Mouse (Mus musculus) left cerebral cortex, adult 8-10 months (tissue): ENCODE results near the gene Dip2b. TPM values are rescaled to one million over a fixed set of nuclear protein-coding genes. Genes with fewer than 3 reads are reported as not detected.

ENCODE experiments used
- DNase-seq, 2 experiments: peaks; one replicate each; pipeline ENCODE4 v3.0.0; 2022; ENCODE audit warnings: low spot score in 2 of 2
- total RNA-seq, 4 experiments: library from RNA; stranded (reverse); gene quantifications; 2 replicates each; pipeline ENCODE4 v1.2.4; 2022

Dip2b gene
- total RNA-seq, 4 experiments from 2014 or later: 61.2 to 64.7 (median 62.8) TPM

DNA sequence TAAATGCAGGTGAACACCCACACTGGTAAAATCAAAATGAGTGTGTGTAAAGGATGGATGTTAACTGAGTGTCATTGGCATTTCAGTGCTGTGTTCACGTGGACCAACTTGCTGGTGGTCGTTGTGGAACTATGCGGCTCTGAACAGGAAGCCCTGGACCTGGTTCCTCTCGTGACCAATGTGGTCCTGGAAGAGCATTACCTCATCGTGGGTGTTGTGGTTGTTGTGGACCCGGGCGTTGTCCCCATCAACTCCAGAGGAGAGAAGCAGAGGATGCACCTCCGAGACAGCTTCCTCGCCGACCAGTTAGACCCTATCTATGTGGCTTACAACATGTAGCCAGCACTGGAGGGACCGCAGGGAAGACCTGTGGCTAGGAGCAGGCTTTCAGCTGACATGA is 176.6 kb downstream of the Dip2b start:
- no peak for DNase-seq

DNA sequence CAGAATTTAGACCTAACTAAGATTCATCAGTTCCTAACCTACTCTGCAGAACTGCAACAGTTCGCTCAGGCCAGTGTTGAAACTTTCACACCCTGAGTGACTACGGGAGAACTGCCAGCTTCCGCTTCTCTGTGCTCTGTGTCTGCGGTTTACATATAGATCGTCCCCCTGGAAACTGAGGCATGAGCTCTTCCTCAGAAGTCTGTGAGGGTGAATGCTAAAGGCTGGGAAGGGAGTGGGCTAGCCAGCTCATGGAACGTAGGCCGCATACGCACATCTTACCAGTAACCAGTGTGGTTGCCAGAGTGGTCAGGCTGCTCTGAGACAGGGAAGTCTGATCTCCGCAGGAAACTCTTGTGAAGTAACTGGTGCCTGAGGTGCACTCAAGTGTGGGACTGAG is 177.7 kb downstream of the Dip2b start:
- no peak for DNase-seq

DNA sequence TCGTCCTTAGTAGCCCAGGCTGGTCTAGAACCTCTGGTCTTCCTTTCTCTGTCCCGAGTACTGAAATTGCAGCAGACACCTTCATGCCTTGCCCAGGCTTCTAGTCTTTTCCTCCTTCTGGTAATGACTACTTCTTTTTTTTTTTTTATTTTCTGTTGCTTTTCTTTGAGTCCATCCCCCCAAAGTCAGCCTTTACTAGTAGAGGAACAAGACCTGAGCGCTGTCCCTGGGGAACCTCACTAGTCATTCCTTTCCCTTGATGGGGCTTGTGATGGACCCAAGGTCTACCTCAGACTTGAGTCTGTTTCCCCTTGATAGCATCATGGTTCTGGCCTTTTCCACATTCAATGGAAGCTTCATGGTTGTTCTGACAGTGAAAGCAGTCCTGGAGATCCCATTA is 179.6 kb downstream of the Dip2b start:
- no peak for DNase-seq

DNA sequence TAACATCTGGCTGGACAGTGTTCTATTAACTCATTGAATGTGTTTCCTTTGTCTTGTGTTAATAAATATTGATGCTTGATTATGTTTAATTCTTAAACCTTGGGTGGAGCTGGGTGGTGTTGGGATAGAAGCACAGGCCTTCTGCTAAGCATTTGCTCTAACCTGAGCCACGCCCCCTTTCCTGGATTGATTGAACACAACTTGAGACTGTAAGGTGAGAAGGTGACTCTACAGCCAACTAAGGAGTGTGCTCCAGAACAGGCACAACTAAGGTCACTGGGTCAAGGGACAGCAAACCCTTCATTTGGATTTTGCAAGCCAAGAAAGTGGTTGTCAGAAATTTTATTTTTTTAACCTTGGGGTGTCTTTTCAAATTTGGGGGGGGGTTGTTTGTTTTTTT is 180.9 kb downstream of the Dip2b start:
- DNase-seq: no peak

DNA sequence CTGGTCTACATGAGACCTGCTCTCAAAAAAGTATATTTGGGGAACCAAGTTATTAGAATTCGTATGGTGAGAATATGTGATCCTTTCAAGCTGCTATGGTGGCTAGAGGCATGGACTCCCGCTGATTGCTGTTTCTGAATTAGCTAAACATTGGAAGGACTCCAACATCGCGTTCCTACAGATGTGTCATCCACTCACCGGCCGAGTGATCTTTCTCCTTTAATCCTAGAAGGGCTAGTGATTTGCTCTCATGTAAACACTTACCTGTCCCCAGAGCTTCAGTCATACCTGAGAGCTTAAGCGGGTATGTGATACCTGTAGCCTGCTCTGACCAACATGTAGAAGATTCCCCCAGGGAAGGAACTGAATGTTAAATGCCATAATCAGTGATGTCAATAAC is 182.5 kb downstream of the Dip2b start:
- no peak for DNase-seq

DNA sequence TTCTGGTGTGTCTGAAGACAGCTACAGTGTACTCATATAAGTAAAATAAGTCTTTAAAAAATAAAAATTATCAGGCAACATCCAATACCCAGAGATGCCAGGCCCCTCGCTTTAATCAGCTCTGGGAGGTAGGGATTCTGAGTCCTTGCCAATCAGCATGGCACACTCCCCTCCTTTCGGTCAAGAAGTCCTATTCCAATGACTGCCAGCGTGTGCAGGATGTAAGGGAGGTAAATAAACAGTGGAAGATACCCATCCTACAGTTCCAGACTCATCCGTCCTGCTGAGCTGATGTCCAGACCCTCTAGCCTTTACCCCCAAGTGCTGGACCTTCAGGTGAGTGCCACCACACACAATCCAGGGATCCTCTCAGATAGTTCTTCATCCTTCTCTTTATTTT is 186.9 kb downstream of the Dip2b start:
- no peak for DNase-seq

DNA sequence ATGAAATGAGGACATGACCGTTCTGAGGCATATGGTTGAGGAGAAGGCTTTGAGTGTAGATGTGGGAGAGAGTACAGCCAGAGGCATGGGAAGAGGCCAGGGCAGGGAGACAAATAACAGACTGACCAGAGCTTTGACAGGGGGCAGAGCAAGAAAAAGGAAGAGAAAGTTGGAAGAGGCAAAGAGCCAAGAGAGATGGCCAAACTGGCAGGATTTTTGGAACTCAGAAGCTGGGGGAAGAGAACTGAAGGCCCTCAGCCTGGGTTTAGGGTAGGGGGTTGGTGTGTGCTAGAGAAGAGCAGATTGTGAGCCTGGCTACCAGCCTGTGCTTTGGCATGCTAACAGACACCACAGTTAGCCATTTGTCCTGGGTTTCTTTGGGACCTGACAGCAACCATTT is 187.4 kb downstream of the Dip2b start:
- no peak for DNase-seq

DNA sequence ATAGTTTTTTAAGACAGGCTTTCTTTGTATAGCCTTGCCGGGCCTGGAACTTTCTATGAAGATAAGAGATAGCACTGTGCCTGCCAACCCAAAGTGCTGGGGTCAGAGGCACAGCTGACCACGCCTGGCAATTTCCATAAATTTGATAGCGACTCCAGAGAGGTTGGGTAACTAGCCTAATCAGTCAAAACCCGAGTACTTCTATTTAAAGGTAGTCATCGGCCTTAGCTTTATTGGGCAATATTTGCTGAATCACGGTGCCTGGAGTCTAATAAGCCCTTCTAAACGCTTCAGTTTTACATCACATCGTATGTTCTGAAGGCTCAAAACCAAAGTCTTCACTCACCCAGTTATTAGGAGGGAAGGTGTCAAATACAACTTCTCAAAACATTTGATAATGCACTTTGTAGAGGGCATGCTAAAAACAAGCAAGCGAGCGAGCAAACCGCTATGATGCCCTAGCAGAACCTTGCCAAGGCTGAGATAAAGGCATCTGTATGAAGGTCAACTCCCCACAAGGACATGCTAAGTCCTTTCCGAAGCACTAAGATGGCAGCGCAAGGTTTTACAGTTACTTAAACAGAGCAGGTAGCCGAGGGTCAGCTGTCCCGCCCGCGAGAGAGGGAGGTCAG is 188.7 kb downstream of the Dip2b start:
- no peak for DNase-seq

DNA sequence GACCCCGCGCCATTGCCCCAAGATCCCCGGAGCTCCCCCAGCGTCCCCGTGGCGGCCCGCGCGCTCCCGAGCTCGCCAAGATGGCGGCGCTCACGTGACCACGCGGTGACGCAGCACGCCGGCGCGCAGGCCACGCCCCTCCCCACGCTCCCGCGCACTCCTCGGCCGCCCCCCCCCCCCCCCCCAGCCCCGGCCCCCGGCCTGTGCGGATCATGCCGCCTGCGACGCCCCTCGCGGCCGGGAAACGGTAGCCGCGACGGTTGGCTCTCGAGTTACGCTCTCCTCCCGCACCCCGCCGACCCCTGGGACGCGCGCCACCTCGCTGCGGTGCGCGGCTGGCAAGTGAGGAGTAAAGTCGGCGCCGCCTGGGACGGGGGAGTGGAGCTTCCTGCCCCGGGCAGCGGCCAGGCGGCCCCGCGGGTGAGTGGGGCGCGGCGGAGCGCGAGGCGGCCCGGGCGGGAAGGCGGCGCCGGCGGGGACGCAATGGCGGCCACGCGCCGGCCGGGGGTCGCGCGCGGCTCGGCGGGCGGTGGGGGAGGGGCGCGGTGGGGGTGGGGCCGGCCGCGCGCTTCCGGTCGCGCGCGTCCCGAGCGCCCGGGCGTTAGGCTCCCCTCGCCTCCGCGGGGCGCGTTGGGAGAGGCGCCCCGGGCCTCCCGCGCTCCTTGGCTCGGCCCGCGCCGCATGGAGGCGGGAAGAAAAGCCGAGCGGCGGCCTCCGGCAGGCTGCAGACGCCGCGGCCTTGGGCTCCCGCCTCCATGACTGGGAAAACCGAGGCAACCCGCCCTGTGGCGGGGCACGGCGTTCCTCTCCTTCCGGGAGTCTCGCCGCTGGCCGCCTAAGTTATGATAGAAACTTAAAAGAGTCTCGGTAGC is 189.4 kb downstream of the Dip2b start, which contains the start of gene Atf1:
Atf1 (plus strand) TSS at position 157 of the 872 bp plus-strand sequence.
- DNase-seq: peak; percentile 82

DNA sequence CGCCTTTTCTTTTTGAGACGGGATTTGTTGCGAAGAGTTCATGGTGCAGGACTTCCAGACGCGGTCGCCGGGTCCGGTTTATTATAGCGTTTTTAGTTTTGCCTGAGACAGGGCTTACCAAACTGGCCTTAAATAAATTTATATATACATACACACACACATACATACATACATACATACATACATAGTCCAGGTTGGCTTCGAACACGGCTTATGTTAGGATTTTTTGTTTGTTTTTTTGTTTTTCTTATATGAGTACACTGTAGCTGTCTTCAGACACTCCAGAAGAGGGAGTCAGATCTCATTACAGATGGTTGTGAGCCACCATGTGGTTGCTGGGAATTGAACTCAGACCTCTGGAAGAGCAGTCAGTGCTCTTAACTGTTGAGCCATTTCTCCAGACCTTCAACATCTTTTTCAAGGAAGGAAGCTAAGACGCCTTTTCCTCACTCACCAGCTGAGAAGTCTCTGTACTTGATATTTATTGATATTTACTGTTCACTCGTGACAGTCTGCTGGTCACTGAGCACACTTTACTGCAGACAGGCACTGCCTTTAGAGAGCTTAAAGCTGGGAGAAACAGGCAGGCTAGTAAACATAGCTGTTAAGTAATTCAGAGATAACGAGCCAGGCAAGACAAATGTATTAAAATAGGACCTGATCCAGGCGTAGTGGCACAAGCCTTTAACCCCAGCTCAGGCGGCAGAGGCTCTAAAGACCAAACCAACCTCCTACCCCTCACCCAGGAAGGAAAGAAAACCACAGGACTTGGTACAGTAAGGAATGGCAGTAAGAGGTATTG is 190.3 kb downstream of the Dip2b start:
- no peak for DNase-seq

DNA sequence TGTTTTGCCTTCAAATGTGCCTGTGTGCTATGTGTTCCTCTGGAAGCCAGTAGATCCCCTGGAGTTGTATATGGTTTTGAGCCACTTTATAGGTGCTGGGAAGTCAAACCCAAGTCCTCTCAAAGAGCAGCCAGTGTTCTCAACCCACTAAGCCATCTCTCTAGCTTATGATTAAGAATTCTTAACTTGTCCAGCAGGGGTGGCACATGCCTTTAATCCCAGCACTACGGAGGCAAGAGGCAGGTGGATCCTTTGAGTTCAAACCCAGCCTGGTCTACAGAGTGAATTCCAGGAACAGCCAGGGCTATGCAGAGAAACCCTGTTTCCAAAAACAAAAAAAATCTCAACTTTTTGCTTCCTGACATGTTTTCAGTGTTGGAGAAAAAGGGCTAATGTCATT is 192.2 kb downstream of the Dip2b start:
- no peak for DNase-seq

DNA sequence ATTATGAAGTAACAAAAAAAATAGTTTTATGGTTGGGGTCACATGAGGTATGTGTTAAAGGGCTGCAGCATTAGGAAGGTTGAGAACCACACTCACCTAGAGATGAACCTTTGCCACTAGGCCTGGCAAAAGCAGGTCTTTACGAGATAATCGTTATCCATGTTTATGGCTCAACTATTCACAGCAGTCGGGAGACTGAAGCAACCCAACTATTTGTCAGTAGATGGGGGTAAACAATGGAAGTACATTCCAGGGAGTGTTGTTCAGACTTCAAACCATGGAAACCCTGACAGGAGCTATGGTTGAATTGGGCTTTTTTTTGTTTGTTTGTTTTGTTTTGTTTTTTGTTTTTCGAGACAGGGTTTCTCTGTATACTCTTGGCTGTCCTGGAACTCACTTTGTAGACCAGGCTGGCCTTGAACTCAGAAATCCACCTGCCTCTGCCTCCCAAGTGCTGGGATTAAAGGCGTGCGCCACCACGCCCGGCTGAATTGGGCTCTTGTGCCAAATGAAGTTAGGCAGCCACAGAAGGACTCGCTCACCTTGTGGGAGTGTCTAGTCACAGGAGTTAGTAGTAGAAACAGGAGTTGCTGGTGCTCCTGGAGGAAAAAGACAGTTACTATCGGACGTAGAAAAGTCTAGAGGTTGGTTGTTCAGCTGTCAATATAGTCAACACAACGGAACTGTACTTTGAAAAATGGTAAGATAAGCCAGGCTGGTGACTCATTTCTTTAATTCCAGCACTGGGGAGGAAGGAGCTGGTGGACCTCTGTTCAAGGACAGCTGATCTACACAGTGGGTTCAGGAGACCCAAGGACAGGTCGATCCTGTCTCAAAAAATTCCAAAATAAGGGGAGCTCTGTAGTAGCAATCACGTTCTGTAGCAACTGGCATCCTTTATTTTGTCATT is 193.4 kb downstream of the Dip2b start:
- no peak for DNase-seq

DNA sequence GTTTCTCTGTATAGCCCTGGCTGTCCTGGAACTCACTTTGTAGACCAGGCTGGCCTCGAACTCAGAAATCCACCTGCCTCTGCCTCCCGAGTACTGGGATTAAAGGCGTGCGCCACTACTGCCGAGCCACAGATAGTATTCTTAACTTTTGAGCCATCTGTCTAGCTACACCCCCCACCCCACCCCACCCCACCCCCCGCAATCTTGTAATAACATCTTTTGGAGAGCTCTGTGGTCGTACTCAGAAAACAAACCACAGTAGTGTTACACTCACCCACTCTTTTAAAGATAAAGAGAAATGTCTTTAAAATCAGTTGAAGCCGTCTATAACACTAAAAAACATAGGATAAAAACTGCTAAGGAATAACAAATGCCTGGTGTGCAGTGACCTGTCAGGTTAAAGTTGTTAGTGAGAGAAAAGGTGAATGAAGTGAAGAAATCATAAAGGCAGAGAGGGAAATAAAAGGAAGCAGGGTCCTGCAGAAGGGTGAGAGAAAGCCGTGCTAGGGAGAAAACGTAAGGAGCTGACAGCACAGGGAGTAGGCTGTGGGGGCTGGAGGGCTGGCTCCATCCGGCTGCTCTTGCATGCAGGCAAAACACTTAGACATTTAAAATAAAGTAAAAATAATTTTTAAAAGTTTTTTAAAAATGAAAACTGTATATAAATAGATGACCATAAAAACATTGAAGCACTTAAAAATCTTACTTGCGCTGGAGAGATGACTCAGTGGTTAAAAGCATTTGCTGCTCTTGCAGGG is 196.9 kb downstream of the Dip2b start:
- DNase-seq: peak in 1 of 2 experiments; percentile 57

DNA sequence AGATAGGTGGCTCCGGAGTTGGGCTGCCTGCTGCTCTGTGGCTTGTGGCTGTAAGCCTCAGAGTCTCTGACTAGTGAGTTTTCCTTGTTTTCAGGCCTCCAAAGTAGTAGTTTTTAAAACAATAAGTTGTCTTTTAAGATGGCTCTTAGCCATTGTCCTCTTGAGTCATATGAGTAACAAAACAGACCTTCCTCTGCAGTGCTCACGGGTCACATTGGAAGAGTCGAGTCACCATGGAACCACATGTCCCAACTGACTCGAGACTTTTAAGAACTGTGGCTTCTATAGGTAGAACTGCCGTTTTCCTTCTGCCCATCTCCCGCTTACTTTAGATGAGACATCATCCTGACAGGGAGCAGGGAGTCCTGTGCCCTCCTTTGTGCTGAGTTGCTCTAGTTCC is 198.5 kb downstream of the Dip2b start:
- DNase-seq: no peak

DNA sequence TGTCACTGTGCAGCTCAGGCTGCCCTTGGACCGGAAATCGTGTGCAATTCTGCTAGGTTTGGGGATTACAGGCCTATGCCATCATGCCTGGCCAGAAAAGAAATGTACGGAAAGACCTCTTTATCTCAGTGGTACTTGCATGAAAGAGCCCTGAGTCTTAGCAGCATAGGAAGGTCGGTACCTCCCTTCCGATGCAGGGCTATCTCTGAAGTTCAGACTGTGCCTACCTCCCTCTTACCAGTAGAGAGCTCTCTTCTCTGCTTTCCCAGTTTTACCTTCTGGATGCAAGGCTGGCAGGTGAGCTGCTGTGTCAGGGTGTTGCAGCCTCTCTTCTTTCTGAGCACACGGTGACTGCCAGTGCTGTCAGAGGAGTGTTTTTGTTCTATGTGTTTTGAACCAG is 203.3 kb downstream of the Dip2b start:
- no peak for DNase-seq

DNA sequence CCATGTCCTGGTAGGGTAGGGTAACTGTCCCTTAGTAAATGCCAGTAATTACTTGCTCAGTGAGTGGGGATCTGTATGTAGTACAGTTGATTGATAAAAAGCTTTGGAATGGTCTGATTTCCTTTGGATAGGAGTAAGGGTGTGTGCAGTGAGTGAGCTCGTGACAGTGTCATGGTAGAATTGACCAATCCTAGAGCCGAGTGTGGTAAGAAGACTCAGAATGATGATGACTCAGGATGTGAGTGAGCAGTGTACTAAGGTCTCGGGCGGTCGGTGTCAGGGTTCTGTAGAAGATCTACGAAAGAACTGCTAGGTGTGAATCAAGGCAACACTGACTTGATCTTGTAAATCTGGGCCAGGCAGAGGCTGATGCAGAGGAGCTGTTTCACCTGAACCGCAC is 207.5 kb downstream of the Dip2b start:
- no peak for DNase-seq

DNA sequence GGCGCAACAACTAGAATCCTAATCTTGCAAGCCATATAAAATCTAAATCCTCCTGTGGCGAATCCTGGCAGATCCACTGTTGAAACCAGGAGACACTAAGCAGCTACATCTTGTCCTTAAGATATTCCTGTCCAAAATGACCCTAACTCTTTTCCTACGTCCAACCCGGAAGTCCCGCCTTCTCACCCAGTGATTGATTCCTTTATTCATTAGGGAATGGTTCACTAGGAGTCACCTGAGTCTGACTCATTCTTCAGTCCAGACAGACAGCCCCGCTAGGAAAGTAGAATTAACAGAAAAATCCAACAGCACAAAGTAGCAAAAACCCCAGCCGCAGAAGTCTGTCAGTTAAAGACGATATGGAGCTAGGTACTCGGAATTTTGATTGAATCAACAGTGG is 208.8 kb downstream of the Dip2b start:
- no peak for DNase-seq

DNA sequence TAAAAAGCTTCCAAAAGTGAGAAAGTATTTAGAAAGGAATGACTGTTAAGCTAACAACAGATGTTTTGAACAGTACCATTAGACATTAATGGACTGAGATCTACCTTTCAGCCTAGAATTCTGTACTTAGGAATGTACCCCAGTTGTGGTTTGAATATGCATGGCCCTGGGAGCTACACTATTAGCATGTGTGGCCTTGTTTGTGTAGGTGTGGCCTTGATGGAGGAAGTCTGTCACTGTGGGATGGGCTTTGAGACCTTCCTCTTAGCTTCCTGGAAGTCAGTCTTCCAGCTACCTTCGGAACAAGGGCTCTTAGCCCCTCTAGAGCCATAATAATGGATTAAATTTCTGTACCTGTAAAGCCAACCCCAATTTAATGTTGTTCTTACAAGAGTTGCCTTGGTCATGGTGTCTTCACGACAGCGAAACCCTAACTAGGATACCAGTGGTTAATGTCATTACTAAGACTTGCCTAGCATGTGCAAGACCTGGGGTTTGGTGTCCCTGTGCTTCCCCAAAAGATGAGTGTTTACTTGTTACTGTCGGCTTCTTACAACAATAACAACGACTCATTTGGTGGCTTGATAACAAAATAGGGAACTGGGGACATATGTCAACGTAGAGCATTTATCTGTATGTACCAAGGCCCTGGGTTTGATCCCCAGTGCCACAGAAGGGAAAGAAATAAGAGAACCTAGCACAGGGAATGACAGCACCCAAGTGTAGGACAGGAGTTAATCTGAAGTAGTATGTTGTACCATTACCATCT is 210.4 kb downstream of the Dip2b start:
- DNase-seq: no peak

DNA sequence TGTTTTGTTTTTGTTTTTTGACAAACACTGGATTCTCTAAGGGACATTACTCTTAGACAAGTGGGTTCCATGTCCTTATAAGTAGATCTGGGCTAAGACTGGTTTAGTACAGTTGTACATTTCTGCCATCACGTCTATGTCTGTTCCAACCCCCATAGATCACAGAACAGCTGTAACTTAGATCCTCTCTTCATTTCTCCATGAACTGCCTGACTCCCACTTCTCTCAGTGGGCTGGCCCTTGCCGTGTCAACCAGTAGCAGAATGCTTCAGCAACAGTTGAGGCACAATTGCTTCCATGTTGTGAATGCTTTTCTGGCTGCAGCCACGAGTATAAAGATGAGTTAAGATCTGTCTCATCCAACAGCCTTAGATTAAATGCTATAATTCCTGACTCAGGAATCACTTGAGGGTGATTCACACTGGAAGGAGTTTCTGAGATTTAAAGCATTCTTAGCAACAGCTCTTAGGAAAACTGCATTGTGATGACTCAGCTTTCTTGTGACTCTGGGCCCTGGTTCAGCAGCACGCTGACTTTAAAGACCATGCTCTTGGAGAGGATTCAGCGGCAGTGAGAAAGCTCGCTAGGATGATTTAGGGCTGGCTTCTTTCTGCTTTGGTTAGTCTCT is 212.8 kb downstream of the Dip2b start:
- DNase-seq: peak in 1 of 2 experiments; percentile 36
